Mouse (Mus musculus) lung, postnatal 36 days (tissue): ENCODE measurements around the gene Slc38a4.
A peak's percentile ranks its signal among the peaks of the same experiment; 100 is the strongest.

Source experiments
- DNase-seq: peaks from one replicate; pipeline ENCODE4 v3.0.0; 2022; ENCODE audit warnings: mixed read lengths

The Slc38a4 gene

GRCm38 (mm10) chr15:97055794-97056193 lies at the start of gene Slc38a4:
Slc38a4 (minus strand) TSS chr15:97055956.
- DNase-seq = no peak

GRCm38 (mm10) chr15:97104889-97105391 lies 49.2 kb upstream of the Slc38a4 start:
- no peak for DNase-seq

- DNase-seq = no peak
These were observed 48.3 kb upstream of the Slc38a4 start for GRCm38 (mm10) chr15:97104048-97104447.

- DNase-seq = peak; percentile 43
These were observed 47.1 kb upstream of the Slc38a4 start for GRCm38 (mm10) chr15:97102811-97103210.

- DNase-seq = no peak
These were observed 46.4 kb upstream of the Slc38a4 start for GRCm38 (mm10) chr15:97102181-97102580.

GRCm38 (mm10) chr15:97099101-97099500 lies 43.3 kb upstream of the Slc38a4 start:
- peak; percentile 33 for DNase-seq

- DNase-seq = no peak
These were observed 41.8 kb upstream of the Slc38a4 start for GRCm38 (mm10) chr15:97097548-97097947.

- peak; percentile 58 for DNase-seq
These were observed 33.8 kb upstream of the Slc38a4 start for GRCm38 (mm10) chr15:97089526-97089925.

- DNase-seq = peak; percentile 46
These were observed 30.1 kb upstream of the Slc38a4 start for GRCm38 (mm10) chr15:97085833-97086232.

GRCm38 (mm10) chr15:97077665-97078064 lies 21.9 kb upstream of the Slc38a4 start:
- no peak for DNase-seq

- DNase-seq = peak; percentile 30
These were observed 20.3 kb upstream of the Slc38a4 start for GRCm38 (mm10) chr15:97076092-97076491.

- no peak for DNase-seq
These were observed 19.5 kb upstream of the Slc38a4 start for GRCm38 (mm10) chr15:97075240-97075639.

- DNase-seq = no peak
These were observed 17.4 kb upstream of the Slc38a4 start for GRCm38 (mm10) chr15:97072859-97073826.

- no peak for DNase-seq
These were observed 11.8 kb upstream of the Slc38a4 start for GRCm38 (mm10) chr15:97067340-97068136.

GRCm38 (mm10) chr15:97066937-97067336 lies 11.2 kb upstream of the Slc38a4 start:
- no peak for DNase-seq

GRCm38 (mm10) chr15:97063211-97063610 lies 7.5 kb upstream of the Slc38a4 start:
- DNase-seq = no peak

- DNase-seq = no peak
These were observed 5.2 kb upstream of the Slc38a4 start for GRCm38 (mm10) chr15:97060973-97061372.

GRCm38 (mm10) chr15:97060571-97060970 lies 4.8 kb upstream of the Slc38a4 start:
- DNase-seq = no peak

GRCm38 (mm10) chr15:97060102-97060501 lies 4.3 kb upstream of the Slc38a4 start:
- no peak for DNase-seq

GRCm38 (mm10) chr15:97059071-97060041 lies 3.6 kb upstream of the Slc38a4 start:
- DNase-seq = no peak

- no peak for DNase-seq
These were observed 828 bp downstream of the Slc38a4 start for GRCm38 (mm10) chr15:97054767-97055489.
